Mouse (Mus musculus): ENCODE data around the gene Tdrkh. TPM values are rescaled to one million over a fixed set of nuclear protein-coding genes. Genes with fewer than 3 reads are reported as not detected.

The Tdrkh gene
- polyA plus RNA-seq, 1 experiment from 2014 or later = 9.3 TPM

GRCm38 (mm10) chr3:94375146-94375545 lies 37.9 kb upstream of the Tdrkh start:
- H3K4me1 ChIP-seq = peaks cover 38% of the 10 kb centered on the region
- WGBS = 55% methylated on average over 2 of the region's 2 CpGs

GRCm38 (mm10) chr3:94375861-94376260 lies 37.2 kb upstream of the Tdrkh start:
- Histone ChIP-seq H3K9me3 (no peaks in the 10 kb centered on the region), H3K4me1 (peaks cover 41% of the 10 kb centered on the region), H3K27me3 (ENCODE audit: insufficient read depth, poor library complexity, severe bottlenecking) (peaks cover 72% of the 10 kb centered on the region), H3K36me3 (no peaks in the 10 kb centered on the region), H3K27ac (no peak overlapping the region), H3K4me3 (no peak overlapping the region)
- DNase-seq (ENCODE audit: low spot score) = no peak
- 41% methylated on average over 5 of the region's 5 CpGs for WGBS

More at GRCm38 (mm10) chr3:94375146-94375545, 37.9 kb upstream of the Tdrkh start:
- no peak overlapping the region for H3K4me3 ChIP-seq
- no peaks in the 10 kb centered on the region for H3K36me3 ChIP-seq
- no peak overlapping the region for H3K27ac ChIP-seq
- no peak for DNase-seq (ENCODE audit: low spot score)
- peaks cover 72% of the 10 kb centered on the region for H3K27me3 ChIP-seq (ENCODE audit: insufficient read depth, poor library complexity, severe bottlenecking)
- no peaks in the 10 kb centered on the region for H3K9me3 ChIP-seq

DNA sequence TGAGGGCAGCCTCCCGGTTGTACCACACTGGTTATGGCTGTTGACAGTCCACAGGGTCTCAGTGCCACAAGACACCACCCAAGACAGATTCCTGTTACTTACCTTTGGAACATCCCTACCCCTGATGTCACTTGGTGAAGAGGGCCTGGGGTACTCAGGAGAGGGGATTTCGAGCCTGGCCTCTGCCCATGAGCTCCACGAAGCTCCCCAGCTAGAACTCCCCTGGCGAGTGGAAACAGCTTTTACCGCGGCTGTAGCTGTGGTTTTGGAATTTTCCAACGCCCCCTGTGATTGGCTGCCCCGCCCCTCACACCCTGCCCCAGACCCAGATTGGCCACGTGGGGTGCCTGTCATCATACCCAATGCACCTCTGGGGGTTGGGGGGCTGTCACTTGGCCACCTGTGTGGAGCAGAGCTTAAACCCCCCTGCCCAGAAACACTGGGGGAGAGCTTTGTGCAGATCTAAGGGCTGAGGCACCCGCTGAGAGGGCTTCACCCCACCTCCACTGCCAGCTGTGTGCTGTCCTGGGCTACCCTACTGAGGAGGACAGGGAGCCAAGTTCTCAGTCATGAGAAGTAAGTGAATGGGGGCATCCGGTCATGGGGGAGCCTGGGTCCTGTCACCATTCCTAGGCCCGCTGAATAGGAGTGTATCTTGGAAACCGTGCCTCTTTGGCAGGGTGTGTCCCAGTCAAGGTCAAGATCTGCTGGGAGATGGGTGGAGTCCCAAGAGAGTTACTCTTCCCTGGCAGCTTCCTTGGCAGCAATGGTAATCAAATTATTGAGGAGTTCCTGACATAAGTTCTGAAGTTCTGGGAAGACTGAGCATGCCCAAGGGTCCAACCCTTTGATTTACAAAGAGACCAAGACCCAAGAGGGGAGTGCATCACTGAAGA lies 35.8 kb upstream of the Tdrkh start:
- Histone ChIP-seq H3K36me3 (no peaks in the 10 kb centered on the region), H3K9me3 (no peaks in the 10 kb centered on the region), H3K4me3 (no peak overlapping the region), H3K27me3 (ENCODE audit: insufficient read depth, poor library complexity, severe bottlenecking) (peaks cover 64% of the 10 kb centered on the region), H3K27ac (no peak overlapping the region), H3K4me1 (peaks cover 34% of the 10 kb centered on the region)
- WGBS = 10% methylated on average over 13 of the region's 13 CpGs
- DNase-seq (ENCODE audit: low spot score) = no peak

- no peak overlapping the region for H3K4me3 ChIP-seq
- no peaks in the 10 kb centered on the region for H3K9me3 ChIP-seq
- no peak overlapping the region for H3K27ac ChIP-seq
- no peak for DNase-seq (ENCODE audit: low spot score)
- no peaks in the 10 kb centered on the region for H3K36me3 ChIP-seq
- peaks cover 38% of the 10 kb centered on the region for H3K27me3 ChIP-seq (ENCODE audit: insufficient read depth, poor library complexity, severe bottlenecking)
- WGBS = 19% methylated on average over 9 of the region's 9 CpGs
- peaks cover 15% of the 10 kb centered on the region for H3K4me1 ChIP-seq
These were observed 33.1 kb upstream of the Tdrkh start for GRCm38 (mm10) chr3:94379831-94380510.

- H3K36me3 ChIP-seq = no peaks in the 10 kb centered on the region
- no peaks in the 10 kb centered on the region for H3K9me3 ChIP-seq
- peaks cover 10% of the 10 kb centered on the region for H3K4me1 ChIP-seq
- H3K27ac ChIP-seq = no peak overlapping the region
- DNase-seq (ENCODE audit: low spot score) = no peak
- H3K4me3 ChIP-seq = no peak overlapping the region
- WGBS = 65% methylated on average over 5 of the region's 5 CpGs
- H3K27me3 ChIP-seq (ENCODE audit: insufficient read depth, poor library complexity, severe bottlenecking) = peaks cover 17% of the 10 kb centered on the region
These were observed 30.8 kb upstream of the Tdrkh start for GRCm38 (mm10) chr3:94382308-94382707.

DNA sequence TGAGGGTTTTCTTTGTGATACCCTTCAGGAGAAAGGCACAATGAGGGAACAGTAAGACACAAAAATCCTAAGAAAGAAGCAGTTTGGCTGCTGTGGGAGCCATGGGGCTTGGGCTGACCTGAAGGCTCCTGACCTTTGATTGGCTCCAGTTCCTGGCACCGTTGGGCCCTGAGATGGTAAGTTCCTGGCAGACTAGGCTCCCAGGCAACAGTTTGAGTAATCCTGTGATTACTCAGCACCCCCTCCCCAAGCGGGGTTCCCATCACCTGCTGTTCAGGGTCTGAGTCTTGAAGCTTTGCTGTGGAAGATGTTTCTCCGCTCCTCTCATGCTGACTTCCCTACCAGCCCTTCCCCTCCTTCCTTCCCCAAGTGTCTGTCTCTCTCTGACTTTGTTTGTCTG lies 29.6 kb upstream of the Tdrkh start:
- H3K36me3 ChIP-seq = no peaks in the 10 kb centered on the region

GRCm38 (mm10) chr3:94386671-94387070 lies 26.4 kb upstream of the Tdrkh start:
- H3K4me1 ChIP-seq = no peaks in the 10 kb centered on the region
- H3K36me3 ChIP-seq = no peaks in the 10 kb centered on the region
- no peaks in the 10 kb centered on the region for H3K9me3 ChIP-seq
- H3K27me3 ChIP-seq (ENCODE audit: insufficient read depth, poor library complexity, severe bottlenecking) = peaks cover 8% of the 10 kb centered on the region; the same call in 1 of the 2 replicates
- DNase-seq (ENCODE audit: low spot score) = no peak
- H3K27ac ChIP-seq = no peak overlapping the region
- no peak overlapping the region for H3K4me3 ChIP-seq
- 51% methylated on average over 4 of the region's 4 CpGs for WGBS

More for the DNA sequence above, 29.6 kb upstream of the Tdrkh start:
- Histone ChIP-seq H3K27ac (no peak overlapping the region), H3K27me3 (ENCODE audit: insufficient read depth, poor library complexity, severe bottlenecking) (peaks cover 14% of the 10 kb centered on the region; the same call in 1 of the 2 replicates), H3K9me3 (no peaks in the 10 kb centered on the region), H3K4me3 (no peak overlapping the region), H3K4me1 (0 out of 2 replicates have a peak, but pooled peaks cover 8% of the 10 kb centered on the region)
- DNase-seq (ENCODE audit: low spot score) = no peak
- 62% methylated on average over 3 of the region's 3 CpGs for WGBS

DNA sequence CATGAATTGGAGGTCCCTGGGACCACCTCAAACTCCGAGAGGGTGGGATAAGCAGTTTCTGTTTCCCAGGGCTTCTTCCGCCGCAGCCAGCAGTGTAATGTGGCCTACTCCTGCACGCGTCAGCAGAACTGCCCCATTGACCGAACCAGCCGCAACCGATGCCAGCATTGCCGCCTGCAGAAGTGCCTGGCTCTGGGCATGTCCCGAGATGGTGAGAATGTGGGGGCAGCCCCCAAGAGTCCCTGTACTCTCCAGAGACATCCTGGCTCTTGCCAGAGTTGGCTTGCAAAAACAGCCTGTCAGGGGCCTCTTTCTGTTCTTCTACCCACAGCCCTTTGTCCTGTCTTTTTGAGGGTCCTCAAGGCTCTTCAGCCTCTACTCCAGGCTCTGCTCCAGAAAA lies 25.7 kb upstream of the Tdrkh start:
- Histone ChIP-seq H3K27ac (no peak overlapping the region), H3K27me3 (ENCODE audit: insufficient read depth, poor library complexity, severe bottlenecking) (peaks cover 8% of the 10 kb centered on the region; the same call in 1 of the 2 replicates), H3K36me3 (no peaks in the 10 kb centered on the region), H3K4me3 (no peak overlapping the region), H3K9me3 (no peaks in the 10 kb centered on the region), H3K4me1 (no peaks in the 10 kb centered on the region)
- 86% methylated on average over 10 of the region's 10 CpGs for WGBS
- DNase-seq (ENCODE audit: low spot score) = no peak

GRCm38 (mm10) chr3:94388047-94388446 lies 25.0 kb upstream of the Tdrkh start:
- H3K36me3 ChIP-seq = no peaks in the 10 kb centered on the region
- H3K4me1 ChIP-seq = no peaks in the 10 kb centered on the region
- no peak overlapping the region for H3K4me3 ChIP-seq
- no peaks in the 10 kb centered on the region for H3K9me3 ChIP-seq
- peaks cover 8% of the 10 kb centered on the region; the same call in 1 of the 2 replicates for H3K27me3 ChIP-seq (ENCODE audit: insufficient read depth, poor library complexity, severe bottlenecking)
- no peak overlapping the region for H3K27ac ChIP-seq
- no peak for DNase-seq (ENCODE audit: low spot score)
- 68% methylated on average over 5 of the region's 5 CpGs for WGBS

GRCm38 (mm10) chr3:94389420-94389819 lies 23.7 kb upstream of the Tdrkh start:
- H3K4me1 ChIP-seq = no peaks in the 10 kb centered on the region
- no peaks in the 10 kb centered on the region for H3K36me3 ChIP-seq
- 89% methylated on average over 16 of the region's 16 CpGs for whole genome bisulfite sequencing
- DNase-seq (ENCODE audit: low spot score) = peak; percentile 66
- H3K27me3 ChIP-seq (ENCODE audit: insufficient read depth, poor library complexity, severe bottlenecking) = peaks cover 8% of the 10 kb centered on the region; the same call in 1 of the 2 replicates
- no peak overlapping the region for H3K27ac ChIP-seq
- no peak overlapping the region for H3K4me3 ChIP-seq
- no peaks in the 10 kb centered on the region for H3K9me3 ChIP-seq

DNA sequence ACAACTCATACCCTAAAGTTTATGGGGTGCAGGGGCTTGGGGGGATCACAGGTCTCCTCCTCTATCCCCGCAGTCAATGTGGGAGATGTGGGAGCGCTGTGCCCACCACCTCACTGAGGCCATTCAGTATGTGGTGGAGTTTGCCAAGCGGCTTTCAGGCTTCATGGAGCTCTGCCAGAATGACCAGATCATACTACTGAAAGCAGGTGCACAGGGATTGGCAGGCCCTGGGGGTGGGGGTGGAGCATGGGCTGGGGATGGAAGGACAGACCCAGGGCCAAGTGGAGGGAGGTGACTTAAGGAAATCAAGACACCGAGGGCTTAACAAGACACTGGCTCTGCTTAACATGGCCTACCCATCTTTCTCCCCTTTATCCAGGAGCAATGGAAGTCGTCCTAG lies 22.1 kb upstream of the Tdrkh start:
- 76% methylated on average over 5 of the region's 5 CpGs for WGBS

DNA sequence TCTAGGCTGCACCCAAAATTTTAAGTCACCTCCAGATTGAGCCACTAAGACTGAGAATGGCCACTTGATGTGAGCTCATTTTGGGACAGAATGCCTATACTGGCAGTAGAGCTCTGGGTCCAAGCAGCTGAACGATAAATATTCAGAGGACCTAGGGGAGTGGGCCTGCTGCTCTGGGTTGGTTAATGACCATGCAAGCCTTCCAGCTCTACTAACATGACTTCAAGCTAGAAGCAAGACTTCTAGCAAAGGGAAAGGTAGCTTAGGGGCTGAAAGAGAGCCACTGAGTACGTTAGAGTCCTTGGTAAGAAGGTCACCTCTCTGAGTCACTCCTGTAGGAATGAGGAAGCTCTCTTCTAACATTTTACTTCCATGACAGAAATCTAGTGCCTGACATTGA lies 20.9 kb upstream of the Tdrkh start:
- Histone ChIP-seq H3K4me3 (no peak overlapping the region), H3K9me3 (no peaks in the 10 kb centered on the region), H3K4me1 (no peaks in the 10 kb centered on the region), H3K27me3 (ENCODE audit: insufficient read depth, poor library complexity, severe bottlenecking) (peaks cover 17% of the 10 kb centered on the region), H3K36me3 (no peaks in the 10 kb centered on the region), H3K27ac (no peak overlapping the region)
- WGBS = 78% methylated on average over 2 of the region's 2 CpGs
- no peak for DNase-seq (ENCODE audit: low spot score)

More for the DNA sequence above, 22.1 kb upstream of the Tdrkh start:
- no peak overlapping the region for H3K4me3 ChIP-seq
- no peaks in the 10 kb centered on the region for H3K36me3 ChIP-seq
- H3K27me3 ChIP-seq (ENCODE audit: insufficient read depth, poor library complexity, severe bottlenecking) = peaks cover 8% of the 10 kb centered on the region; the same call in 1 of the 2 replicates
- no peaks in the 10 kb centered on the region for H3K9me3 ChIP-seq
- peak; percentile 52 for DNase-seq (ENCODE audit: low spot score)
- H3K4me1 ChIP-seq = no peaks in the 10 kb centered on the region
- no peak overlapping the region for H3K27ac ChIP-seq

DNA sequence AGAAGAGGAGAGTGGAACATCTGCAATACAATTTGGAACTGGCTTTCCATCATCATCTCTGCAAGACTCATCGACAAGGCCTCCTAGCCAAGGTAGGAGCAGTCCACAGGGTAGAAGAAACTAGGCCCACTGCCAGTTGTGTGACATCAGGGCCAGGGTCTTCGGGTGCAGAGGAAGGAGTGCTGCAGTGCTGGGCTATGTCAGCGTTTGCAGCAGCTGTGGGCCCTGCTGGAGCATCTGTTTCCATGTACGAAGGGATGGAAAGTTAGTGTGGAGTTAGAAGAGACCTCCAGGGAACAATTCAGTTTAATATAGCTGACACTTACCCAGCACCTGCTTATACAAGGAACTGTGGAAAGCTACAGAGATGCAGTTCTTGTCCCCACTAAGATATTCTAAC lies 20.0 kb upstream of the Tdrkh start:
- Histone ChIP-seq H3K4me3 (no peak overlapping the region), H3K4me1 (no peaks in the 10 kb centered on the region), H3K27me3 (ENCODE audit: insufficient read depth, poor library complexity, severe bottlenecking) (peaks cover 24% of the 10 kb centered on the region), H3K9me3 (no peaks in the 10 kb centered on the region), H3K36me3 (no peaks in the 10 kb centered on the region), H3K27ac (no peak overlapping the region)
- DNase-seq (ENCODE audit: low spot score) = peak; percentile 24
- WGBS = 69% methylated on average over 4 of the region's 4 CpGs
